Mouse (Mus musculus): ENCODE results near the gene Myl4.

Myl4 gene

DNA sequence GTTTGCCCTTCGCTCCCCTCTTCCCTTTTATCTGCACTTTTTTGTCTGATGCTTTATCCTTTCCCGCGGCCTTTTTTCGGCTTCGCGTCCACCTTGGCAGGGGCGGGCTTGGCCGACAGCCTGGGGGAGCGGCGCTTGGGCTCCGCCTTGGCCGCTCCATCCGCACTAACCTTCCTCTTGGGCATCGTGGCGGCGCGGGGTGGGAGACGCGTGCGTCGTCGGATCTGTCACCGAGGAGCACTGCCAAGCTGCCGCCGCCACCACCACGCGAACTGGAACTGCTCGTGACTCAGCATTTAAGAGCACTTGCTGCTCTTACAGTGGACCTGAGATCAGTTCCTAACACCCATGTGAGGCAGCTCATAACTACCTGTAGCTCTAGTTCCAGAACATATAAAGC lies 20.9 kb downstream of the Myl4 start:
- DNase-seq (ENCODE audit: low read depth, low spot score) = peak; percentile 67

DNA sequence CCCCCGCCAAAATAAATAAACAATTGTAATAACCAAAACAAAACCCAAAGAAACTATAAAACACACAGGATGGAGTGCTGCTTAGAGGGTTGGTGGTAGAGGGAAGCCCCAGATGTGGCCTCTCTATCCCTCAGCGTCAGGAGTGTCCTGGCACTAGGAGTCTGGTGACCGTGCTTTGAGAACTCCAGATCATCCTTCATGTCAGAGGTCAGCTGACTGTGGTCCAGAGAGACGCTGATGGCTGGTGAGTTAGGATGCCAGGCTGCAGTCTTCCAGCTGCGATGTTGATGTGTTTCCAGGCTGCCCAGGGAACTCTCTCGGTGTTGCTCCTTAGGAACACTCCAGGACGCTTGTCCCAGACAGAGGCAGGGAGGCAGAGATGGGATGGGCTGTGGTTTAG lies 21.6 kb downstream of the Myl4 start:
- DNase-seq (ENCODE audit: low read depth, low spot score) = no peak

DNA sequence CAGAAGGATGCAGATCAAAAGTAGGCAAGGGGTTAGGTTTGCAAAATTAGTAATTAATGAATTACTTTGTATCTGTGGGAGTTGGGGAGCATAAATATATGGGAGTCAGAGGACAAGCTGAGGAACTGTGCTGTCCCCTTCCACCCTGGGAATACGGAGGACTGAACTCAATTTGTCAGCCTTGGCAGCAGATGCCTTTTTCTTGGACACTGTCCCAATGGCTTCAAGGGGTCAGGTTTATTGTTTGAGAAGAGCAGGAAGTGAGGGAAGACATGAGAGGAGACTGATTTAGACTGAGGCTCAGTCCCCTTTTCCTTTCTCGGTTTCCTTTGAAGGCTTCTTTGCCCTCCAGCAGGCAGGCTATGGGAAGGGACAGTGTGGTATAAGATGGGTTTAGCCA lies 22.1 kb downstream of the Myl4 start:
- DNase-seq (ENCODE audit: low read depth, low spot score) = no peak

DNA sequence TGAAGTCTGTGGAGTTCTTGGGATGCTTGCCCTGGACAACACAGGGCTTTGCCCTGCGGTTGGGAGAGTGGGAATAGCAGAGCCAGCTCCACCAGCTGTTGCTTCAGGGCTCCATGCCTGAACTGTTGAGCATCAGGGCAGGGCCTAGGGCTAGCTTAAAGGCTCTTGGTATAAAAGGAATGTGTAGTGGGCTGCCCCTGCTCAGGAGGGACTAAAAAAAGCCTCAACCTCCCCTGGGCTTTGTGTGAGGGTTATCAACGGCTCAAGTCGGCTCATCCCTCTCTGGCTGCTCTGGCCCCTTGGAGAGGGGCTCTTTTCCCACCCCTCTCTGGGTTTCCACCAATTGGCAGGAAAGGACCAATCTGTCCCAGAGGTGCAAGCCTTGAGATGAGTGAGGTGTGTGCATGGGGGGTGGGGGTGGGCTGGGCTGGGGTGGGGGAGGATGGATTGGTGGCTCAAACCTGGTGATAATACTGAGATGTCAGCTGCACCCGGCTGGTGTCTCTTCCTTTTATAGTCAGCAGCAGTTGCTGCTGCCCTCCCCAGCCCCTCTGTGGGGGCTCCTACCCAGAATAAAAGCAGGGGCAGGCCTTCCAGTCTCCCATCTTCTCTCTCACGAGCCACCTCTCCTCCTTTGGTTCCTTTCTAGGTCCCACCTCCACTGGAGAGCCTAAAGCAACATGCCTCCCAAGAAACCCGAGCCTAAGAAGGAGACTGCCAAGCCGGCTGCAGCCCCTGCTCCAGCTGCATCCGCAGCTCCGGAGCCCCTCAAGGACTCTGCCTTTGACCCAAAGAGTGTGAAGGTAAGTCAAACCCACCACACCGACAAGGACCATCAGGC lies 26.5 kb downstream of the Myl4 start:
- DNase-seq (ENCODE audit: low read depth, low spot score) = no peak

DNA sequence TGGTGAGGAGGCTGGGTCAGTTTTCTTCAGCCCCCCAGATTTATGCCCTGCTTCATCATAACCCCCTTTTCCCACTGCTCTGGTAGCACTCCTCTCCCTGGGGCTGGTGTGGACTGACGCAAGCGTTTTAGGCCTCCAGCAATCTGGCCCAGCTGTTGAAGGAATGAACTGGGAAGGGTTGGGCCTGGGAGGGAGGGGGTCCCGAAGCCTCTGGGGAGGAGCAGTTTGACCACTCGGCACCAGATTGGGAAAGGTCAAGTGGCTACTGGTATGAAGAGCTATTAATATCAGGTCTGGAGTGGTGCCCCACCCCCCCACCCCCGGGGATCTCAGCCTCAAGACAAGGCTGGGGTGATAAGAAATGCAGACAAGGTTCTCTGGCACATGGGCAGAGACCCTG lies 27.6 kb downstream of the Myl4 start:
- no peak for DNase-seq (ENCODE audit: low read depth, low spot score)

DNA sequence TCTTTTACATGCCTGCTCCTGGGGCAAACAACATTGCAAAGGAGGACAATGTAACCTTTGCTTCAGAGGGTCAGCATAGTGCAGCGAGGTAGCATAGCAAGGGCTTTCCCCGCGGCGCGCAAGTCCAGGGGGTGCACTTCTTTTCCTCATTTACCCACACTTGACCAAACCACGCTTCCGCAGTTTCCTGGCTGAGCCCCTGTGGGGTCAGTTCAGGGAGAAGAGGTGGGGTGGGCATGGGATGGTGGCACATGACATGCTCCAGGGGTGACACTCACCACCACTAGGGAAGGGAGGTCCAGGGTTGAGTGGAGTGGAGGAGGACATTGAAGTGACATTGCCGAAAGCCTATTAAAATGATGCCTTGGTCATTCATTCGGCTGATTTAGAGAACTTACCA lies 28.6 kb downstream of the Myl4 start:
- DNase-seq (ENCODE audit: low read depth, low spot score) = no peak

DNA sequence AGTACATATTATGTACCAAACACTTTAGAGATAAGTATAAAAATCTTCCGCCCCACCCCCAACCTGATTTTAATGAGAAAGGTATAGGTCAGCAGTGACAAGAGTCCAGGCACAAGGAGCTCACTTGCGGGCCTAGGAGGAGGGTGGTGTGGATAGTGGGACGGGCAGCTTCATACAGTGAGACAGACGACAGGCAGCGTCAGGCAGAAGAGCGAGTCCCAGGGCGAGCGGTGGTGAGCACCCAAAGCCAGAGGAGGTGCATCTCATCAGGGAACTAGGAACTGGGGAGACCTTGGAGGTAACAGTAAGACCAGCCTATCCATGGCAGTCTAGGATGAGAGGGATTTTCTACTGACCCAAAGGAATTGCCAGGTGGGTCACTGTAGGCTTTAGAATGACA lies 29.1 kb downstream of the Myl4 start:
- DNase-seq (ENCODE audit: low read depth, low spot score) = no peak

DNA sequence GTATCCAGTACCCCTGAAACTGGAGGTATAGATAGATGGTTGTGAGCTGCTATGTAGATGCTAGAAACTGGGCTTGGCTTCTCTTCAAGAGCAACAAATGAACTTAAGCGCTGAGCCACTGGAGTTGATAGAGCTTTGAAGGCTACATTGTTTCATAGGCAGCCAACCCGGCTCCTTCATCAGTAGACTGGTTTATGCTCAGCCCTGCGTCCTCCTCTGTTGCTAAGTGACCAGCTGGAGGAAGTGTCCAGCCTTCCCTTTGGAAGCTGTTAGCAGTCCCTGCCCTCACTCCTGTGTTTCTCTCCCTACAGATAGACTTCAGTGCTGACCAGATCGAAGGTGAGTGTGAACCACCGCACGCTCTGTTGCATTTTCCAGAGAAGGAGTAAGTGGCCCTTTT lies 29.6 kb downstream of the Myl4 start:
- no peak for DNase-seq (ENCODE audit: low read depth, low spot score)

DNA sequence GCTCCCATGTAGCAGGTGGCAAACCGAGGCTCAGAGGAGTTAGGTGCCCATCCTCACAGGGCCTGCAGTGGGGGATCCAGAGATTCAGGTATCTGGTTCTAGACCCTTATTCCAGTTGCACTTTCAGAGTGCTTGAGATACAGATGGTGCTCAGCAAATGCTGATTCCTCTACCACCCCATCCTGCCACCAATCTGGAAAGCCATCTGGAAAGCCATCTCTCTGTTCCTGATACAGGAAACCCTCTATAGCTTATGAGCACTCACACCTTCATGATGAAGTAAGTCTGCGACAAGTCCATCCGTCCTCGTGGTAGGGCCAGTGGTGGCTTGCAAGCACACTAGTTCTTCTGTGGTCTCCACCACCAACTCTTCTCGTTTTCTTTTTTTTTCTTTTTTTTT lies 30.1 kb downstream of the Myl4 start:
- DNase-seq (ENCODE audit: low read depth, low spot score) = no peak

DNA sequence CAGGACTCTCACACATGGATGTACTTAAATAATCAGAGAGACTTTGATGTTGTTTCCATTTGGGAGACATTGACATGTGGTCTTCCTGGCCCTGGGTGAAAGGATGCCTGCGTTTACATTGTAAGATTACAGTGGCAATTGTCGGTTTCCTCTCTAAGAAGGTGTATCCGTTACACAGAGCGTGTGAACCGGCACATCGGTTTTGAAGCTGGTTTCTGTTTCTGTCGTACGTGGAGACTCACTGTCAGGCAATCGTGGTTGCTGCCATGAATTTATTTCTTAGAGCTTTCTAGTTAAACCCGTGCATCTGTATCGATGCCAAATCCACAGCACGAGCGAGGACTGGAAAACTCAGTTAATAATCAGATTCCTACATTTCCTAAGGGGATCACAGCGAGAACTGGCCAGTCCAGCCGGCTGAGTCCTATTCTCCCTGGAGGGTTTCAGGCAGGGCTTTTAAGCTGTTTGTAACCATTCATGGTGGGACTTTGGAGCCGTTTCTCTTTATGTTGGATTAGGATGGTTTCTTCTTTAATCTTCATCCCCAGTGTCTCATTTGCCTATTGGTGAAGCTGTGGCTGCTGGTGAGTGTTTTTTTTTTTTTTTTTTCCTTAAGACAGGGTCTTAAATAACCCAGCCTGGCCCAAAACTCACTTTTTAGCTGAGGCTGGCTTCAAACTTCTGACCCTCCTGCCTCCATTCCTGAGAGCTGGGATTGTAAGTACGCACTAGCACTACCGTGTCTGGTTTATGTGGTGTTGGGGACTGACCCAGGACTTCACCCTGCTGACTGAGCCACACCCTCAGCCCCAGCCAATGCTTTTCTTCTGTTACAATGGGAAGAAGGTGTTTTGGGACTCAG lies 31.2 kb downstream of the Myl4 start:
- no peak for DNase-seq (ENCODE audit: low read depth, low spot score)

DNA sequence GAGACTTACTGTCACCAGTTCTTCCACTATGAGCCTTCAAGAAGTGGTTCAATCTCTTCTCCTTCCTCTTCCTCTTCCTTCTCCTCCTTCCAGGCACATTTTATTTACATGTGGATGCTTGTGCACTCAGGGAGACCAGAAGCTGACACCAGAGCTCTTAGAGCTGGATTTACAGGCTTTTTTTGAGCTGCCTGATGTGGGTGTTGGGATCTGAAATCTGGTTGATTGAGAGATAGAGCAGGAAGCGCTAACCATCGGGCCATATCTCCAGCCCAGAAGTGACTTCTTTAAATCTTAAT lies 31.8 kb downstream of the Myl4 start:
- DNase-seq (ENCODE audit: low read depth, low spot score) = no peak

DNA sequence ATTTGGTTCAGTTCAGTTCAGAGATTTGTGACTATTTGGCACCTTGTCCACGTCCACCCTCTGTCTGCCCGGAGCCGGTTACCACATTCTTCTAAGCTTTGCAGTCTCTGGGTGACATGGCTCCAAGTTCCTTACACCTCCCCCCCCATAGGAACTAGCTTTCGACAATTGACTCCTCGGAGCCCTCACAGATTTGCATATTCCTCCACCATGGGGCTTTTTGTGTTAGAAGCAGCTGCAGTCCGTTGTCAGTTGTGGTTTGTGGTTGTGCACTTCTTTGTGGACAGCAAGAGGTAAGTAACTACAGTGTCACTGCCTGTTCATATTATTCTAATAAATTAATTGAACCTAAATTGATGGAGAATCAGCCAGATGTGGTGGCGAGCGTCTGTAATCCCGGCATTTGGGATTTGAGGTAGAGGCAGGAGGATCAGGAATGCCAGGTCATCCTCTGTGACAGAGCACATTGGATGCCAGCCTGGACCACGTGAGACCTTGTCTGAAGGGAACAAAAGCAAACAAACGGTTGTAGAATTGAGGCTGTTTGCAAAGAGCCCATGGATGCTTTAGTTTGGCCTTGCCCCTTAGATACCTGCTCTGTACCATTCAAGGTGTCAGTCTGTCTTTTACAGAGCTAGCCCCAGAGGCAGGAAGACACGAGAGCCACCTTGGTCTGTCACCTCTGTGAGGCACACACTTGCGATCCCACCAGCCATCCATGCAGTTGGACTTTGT lies 32.3 kb downstream of the Myl4 start:
- DNase-seq (ENCODE audit: low read depth, low spot score) = no peak

DNA sequence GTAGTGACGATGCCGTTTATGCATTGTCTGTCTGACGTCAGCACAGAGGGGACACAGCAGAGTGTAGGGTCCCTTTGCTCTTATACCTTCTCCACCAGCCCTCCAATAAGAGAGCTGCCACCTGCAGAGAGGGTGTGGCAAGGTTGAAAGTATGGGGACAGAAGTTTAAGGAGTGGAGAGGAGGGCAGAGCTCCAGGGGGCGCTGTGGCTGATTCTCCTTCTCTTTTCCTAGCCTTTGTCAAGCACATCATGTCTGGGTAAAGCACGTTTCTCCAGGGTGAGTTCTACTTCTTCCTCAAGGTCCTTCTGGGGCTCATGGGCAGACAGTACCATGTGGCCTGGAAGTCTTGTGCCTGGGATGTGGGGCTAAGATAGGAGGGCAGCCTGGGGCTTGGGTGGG lies 35.0 kb downstream of the Myl4 start:
- DNase-seq (ENCODE audit: low read depth, low spot score) = peak; percentile 81

DNA sequence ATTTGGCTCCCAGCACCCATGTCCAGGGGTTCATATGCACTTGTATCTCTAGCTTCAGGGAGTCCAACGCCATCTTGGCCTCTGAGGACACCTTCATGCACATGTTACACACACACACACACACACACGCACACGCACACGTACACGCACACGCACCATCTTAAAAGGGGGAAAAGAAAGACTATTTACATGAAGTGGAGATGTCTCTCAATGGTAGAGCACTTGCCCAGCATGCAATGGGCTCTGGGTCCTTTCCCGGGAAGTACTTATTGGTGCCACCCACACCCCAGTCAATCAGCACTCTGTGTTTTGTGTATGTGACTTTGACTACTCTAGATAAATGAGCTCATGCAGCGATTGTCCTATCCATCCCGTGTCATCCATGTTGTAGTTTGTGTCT lies 37.4 kb downstream of the Myl4 start:
- no peak for DNase-seq (ENCODE audit: low read depth, low spot score)

DNA sequence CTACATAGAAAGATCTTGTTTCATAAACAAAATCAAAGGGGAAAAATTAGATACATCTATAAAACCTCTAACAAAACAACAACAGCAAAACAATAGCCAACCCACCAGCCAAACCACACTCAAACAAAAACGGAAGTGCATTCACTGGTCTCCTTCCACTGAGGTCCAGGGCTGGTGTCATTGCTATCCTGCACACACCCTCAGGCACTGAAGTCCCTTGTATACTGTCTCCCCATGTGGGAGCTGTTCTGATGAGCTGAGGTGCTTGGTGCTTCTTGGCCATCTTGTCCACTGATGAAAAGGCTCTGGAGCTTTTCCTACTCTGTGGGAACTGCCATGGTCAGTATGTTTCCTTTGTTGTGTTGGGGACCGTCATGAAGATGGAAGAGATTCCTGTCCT lies 38.0 kb downstream of the Myl4 start:
- DNase-seq (ENCODE audit: low read depth, low spot score) = no peak

DNA sequence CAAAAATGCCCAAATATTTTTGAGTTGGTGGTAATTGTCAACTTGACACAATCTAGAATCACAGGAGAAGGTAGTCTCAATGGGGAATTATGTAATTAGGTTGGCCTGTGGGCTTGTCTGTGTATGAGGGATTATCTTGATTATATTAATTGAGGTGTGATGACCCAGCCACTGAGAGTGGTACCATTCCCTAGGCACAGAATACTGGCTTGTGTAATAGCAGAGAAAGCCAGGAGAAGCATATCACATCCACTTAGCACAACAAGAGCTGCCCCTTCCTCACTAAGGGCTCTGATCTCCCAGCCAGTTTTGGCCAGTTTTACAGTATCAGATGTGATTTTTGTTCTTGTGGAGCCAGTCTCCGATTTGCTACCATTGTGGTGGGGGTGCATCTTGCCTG lies 39.1 kb downstream of the Myl4 start:
- DNase-seq (ENCODE audit: low read depth, low spot score) = no peak

DNA sequence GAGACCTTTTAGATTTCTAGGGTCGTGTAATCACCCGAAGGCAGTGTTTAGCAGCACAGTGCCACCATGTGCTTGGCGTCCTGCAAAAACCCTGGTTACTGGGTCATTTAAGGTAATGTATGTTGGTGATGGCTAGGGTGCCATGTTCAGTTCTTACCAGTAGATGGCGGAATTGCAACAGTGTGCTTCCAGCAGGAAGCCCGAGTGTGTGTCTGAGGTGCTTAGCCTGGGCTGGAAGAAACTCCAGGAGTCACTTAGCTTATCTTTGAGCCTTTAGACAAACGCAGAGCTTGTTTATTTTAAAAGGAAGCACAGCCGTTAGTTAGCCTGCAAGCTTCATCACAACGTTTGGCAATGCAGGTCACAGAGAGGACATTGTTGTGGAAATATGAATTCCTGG lies 39.7 kb downstream of the Myl4 start:
- DNase-seq (ENCODE audit: low read depth, low spot score) = peak; percentile 88

DNA sequence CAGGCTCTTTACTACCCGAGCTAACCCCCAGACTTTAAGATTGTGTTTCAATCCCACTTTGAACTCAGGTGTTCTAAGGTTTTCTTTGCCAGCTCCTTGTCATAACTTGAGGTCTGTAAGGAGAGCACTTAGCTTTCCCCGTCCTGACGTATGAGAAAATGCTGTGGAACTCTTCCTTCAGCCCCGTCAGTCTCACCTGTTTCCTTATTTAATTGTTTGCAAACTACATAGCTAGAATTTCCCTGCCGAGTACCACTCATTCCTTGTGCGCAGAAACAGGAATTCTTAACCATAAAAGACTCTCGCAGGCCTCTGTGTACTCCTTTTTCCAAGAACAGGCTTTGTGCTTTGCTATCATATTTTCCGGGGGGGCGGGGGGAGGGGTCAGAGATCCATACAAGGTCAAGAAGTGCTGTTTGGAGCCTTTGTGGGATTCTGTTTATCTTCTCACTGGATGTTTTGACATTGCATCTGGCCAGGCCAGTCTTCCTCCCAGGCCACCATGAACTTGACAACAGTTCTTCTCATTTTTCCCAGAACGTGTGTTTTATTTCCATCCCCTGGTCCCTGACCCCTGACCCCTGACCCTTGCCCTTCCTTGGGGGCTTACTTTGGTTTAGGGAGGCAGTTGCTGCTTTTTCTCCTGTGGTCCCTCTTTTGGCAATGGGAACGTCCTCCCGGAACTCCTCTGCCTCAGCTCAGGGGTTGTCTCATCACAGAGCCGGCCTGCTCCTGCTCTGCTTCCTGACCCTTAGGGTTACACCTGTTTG lies 41.8 kb downstream of the Myl4 start:
- DNase-seq (ENCODE audit: low read depth, low spot score) = no peak

DNA sequence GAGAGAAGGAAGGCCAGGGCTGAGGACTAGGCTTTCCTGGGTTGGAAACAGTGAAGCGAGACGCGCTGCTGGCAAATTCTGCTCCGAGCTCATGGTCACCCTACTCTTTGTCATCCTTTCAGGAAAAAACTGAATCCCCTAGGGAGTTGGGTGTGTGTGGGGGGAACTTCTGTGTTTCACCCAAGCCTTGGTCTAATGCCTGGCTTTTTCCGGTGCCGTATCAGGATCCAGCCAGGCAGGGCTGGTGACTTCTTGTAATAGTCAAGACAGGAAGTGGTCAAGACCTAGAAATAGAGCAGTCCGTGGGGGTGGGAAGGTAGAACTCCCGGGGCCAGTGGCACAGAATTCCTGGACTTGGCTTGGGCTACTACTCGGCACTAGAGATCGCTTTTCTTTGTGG lies 45.9 kb downstream of the Myl4 start:
- DNase-seq (ENCODE audit: low read depth, low spot score) = no peak

DNA sequence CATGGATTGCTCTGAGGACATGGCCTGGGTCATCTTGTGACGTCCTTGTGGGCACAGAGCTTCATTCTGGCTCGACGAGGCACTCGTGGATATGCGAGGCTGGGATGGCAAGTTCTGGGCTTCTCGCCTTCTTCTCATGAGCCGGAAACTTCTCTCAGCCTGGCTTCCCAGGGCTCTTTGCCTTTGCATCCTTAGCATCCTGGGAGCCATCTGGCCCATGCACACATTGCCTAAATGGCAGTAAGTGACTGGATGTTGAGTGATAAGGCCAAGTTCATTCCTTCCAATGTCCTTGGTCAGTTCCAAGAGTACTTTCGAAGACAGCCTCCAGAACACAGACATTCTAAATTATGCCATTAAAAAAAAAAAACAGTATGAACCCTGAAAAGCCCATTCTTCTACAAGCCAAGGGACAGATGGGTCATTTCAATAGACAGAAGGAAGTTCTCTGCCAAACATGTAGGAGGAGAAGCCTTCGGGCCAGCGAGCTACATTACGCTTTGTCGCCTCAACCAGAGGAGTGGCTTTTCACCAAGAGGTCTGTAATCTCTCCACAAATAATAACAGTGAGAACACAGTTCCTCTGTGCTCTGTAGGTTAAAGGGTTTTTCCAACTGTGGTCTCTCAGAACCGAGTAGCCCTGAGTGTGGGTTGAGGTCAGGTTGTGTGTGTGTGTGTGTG lies 48.9 kb downstream of the Myl4 start:
- no peak for DNase-seq (ENCODE audit: low read depth, low spot score)

DNA sequence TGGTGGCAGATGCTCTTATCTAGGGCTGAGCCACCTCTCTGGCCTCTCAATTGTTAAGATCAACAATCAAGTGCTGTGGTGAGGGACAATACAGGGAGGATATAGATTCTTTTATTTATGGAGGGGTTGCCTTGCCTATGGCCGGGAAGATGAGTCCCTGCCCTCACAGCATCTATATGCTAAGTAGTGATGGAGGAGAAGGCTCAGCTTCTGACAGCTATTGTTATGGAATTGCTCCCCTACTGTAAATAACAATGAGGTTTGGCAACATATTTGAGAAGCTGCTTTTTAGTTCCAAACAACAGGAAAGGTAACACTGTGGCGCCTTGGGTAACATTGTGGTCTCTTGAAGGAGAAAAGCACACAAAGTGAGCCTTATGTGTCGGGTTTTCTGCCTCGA lies 50.2 kb downstream of the Myl4 start:
- DNase-seq (ENCODE audit: low read depth, low spot score) = peak; percentile 82

All from ZHBTc4 (cell line).